Comparison of ENCODE assay signal across 8 mouse cellular contexts in the genomic region with DNA sequence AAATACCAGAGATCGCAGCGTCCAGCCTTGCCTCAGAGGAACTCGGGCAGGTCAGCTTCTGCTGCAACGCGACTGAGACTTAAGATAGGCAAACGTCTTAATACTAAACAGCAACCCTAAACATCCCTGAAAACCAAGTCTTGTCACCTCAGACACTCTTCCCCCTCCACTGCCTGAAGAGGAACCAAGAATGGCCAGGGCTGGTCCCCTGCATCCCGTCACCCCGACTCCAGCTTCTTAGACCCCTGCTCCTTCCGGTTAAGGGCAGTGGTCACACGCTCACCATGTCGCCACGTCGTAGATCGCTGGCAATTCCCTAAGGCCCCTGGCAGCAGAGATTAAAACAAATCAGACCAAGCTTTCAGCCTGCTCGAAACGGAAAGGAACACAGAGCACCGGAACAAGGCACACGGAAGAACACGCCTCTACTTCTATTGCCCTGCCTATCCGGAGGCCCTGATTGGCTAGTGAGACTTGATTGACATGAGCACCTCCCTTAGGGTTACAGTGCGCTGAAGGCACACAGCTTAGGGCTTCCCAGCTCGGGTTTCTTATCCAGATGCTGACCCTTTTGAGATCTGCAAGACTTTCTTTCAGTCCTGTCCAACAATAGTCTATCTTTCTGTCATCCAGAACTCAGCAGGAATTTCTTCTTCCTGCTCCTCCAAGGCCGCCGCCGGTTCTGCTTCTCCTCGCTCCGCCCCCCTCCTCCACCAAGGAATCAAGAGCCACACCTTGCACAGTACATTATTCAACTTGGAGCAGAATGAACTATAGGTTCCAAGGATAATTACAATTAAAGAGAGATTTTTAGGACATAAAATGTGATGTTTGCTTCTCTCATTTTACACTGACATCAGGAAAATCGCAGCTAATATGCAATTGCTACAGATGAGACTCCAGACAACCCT. TPM values are rescaled to one million over a fixed set of nuclear protein-coding genes. Genes with fewer than 3 reads are reported as not detected.
A peak's percentile ranks its signal among the peaks of the same experiment; 100 is the strongest.
DNase-seq lines count a peak whose midpoint lies in the region; ATAC-seq lines count a peak whose summit lies in the region.
"Not testable (repeated sequence)": the region's sequence is repeated elsewhere in the genome, so short reads cannot be mapped to it uniquely, and the experiment has no call there.

A gene (minus strand): TSS at position 409 of the 911 bp plus-strand sequence.

- peak; percentile 93 for DNase-seq in MEL-GATA-1-ER (ENCODE audit: extremely low read depth, low read depth)
- peak; percentile 86 for DNase-seq in cerebellum, adult 8-10 months
- DNase-seq in forelimb bud, embryonic 11.5 days (ENCODE audit: low read depth, low spot score), result peak; percentile 88
- peak; percentile 89 for DNase-seq in layer of hippocampus, adult 9-10 months (ENCODE audit: low spot score)
- DNase-seq in ovary, postnatal 10 days (ENCODE audit: low spot score), result peak; percentile 55
- peak; percentile 86 for DNase-seq in thymus, postnatal 10 days (ENCODE audit: low spot score in 2 of 2)

- not testable (repeated sequence) for H3K4me1 ChIP-seq in lung, embryonic 16.5 days (replicated peaks; ENCODE audit: control insufficient read depth, insufficient read depth, low read length)

- peak within 1 kb of the TSS; percentile 73 for H3K4me3 ChIP-seq in lung, embryonic 16.5 days (ENCODE audit: low read length)

- not testable (repeated sequence) for H3K9me3 ChIP-seq in lung, embryonic 16.5 days (ENCODE audit: control insufficient read depth, low read length)

- H3K27me3 ChIP-seq in lung, embryonic 16.5 days (ENCODE audit: control insufficient read depth, insufficient read depth, low read depth, low read length), result not testable (repeated sequence)

- not testable (repeated sequence) for H3K36me3 ChIP-seq in lung, embryonic 16.5 days (ENCODE audit: control insufficient read depth, insufficient read depth, low read length)

- H3K27ac ChIP-seq in lung, embryonic 16.5 days (ENCODE audit: low read length), result peak within 1 kb of the TSS; percentile 78

- peak within 1 kb of the TSS; percentile 39 for H3K4me2 ChIP-seq in lung, embryonic 16.5 days (ENCODE audit: low read depth, low read length)

- H3K9ac ChIP-seq in lung, embryonic 16.5 days (ENCODE audit: low read length), result peak within 1 kb of the TSS; percentile 81

- ATAC-seq in hematopoietic stem cell, adult 5-6 weeks (replicated peaks in 1 of 2; ENCODE audit: insufficient read depth in 1 of 2, low FRiP score in 2 of 2, low TSS enrichment in 1 of 2, low read depth in 1 of 2, poor library complexity in 2 of 2, severe bottlenecking in 2 of 2), result peak; percentile 100
- ATAC-seq in lung, embryonic 16.5 days (ENCODE audit: low read depth), result peak; percentile 100

- 1% methylated on average over 28 of the region's 28 CpGs for WGBS in lung, embryonic 16.5 days

RNA-seq across cellular contexts. Expression of the gene that starts here (rescaled TPM):
- total RNA-seq in hematopoietic stem cell, adult 5-6 weeks (2017), result 7.2 and 13.1 TPM in 2 replicates
- 14.3 and 14.8 TPM in 2 replicates for polyA plus RNA-seq in lung, embryonic 16.5 days (2015; fragmentation: Nextera tagmentation; extraction: Ambion mirVana)

Comparison
In these comparisons a context has a peak if more than half of its experiments do, and no peak if none do; other contexts are left out.
1. Peak in every context shown above with its lines: DNase-seq, ATAC-seq, H3K4me3 ChIP-seq and H3K27ac ChIP-seq.